Mouse (Mus musculus): ENCODE measurements at regions not wholly inside any gene's neighbourhood (a gene's known extent, or its start where the extent isn't known, plus 50 kb on each side); places are given as distances from the start of the nearest gene placed in this dataset.
"Not testable (repeated sequence)": the region's sequence is repeated elsewhere in the genome, so short reads cannot be mapped to it uniquely, and the experiment has no call there.

GRCm38 (mm10) chr8:20285523-20285922, 77.5 kb downstream of the Gm15319 start:
- not testable (repeated sequence) for H3K9ac ChIP-seq; ATAC-seq (replicated peaks; ENCODE audit: low FRiP score); H3K4me2 ChIP-seq; H3K4me3 ChIP-seq (replicated peaks); H3K4me1 ChIP-seq; H3K9me3 ChIP-seq (replicated peaks); H3K27ac ChIP-seq; H3K27me3 ChIP-seq; H3K36me3 ChIP-seq
- WGBS, result 88% methylated on average over 3 of the region's 3 CpGs

DNA sequence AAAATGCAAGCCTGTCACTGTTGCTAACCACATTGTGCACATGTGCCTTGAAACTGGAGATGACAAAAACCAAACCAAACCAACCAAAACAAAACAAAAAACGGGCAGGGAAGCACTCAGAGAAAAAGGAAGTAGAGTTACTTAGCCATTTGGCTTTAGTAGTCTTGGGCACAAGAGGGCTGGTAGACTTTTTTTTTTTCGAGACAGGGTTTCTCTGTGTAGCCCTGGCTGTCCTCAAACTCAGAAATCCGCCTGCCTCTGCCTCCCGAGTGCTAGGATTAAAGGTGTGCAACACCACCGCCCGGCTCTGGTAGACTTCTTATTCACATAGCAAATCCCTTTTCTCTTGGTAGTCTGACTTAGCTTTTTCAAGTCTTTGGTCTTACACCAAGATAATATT, 78.2 kb downstream of the Gm15319 start:
- not testable (repeated sequence) for H3K27me3 ChIP-seq; H3K36me3 ChIP-seq; H3K9me3 ChIP-seq (replicated peaks); H3K4me3 ChIP-seq (replicated peaks); H3K27ac ChIP-seq; H3K4me1 ChIP-seq; ATAC-seq (replicated peaks; ENCODE audit: low FRiP score); H3K9ac ChIP-seq; H3K4me2 ChIP-seq
- WGBS, result 81% methylated on average over 6 of the region's 6 CpGs

GRCm38 (mm10) chr8:20283141-20283540, 79.9 kb downstream of the Gm15319 start:
- ATAC-seq (replicated peaks; ENCODE audit: low FRiP score); H3K27me3 ChIP-seq; H3K4me3 ChIP-seq (replicated peaks); H3K4me2 ChIP-seq; H3K27ac ChIP-seq; H3K9ac ChIP-seq; H3K9me3 ChIP-seq (replicated peaks); H3K4me1 ChIP-seq; H3K36me3 ChIP-seq: not testable (repeated sequence)
- WGBS, result 100% methylated on average over 1 of the region's 3 CpGs

DNA sequence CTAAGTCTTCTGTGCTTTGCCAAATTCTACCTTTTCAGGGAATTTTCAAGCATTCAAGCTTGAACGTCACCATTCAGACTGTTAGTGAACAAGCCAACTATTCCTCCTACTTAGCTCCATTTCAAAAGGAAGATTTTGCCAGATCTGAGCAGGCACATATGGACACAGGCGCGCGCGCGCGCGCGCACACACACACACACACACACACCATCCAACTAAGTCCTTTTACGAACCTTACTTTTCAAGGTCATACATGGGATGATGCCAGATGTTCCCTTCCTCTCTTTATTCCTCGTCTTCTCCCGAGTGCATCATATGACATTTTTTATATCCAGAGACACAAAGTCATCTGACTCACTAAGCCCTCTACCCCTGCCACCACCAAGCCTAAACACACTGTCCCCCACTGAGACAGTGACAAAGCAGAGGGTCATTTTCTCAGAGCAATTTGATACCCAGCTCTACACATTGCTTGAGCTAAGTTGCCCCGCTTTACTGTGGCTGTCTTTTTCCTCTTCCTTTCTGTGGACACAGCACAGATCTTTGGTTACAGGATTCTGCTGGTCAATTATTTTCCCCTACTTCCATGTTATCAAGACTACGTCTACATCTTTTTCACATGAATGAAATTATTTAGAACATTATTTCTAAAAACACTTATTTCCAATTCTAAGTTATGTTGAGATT, 81.7 kb downstream of the Gm15319 start:
- not testable (repeated sequence) for H3K4me2 ChIP-seq; H3K4me3 ChIP-seq (replicated peaks); ATAC-seq (replicated peaks; ENCODE audit: low FRiP score); H3K4me1 ChIP-seq; H3K9me3 ChIP-seq (replicated peaks); H3K27me3 ChIP-seq; H3K27ac ChIP-seq; H3K36me3 ChIP-seq; H3K9ac ChIP-seq
- 95% methylated on average over 14 of the region's 14 CpGs for WGBS

DNA sequence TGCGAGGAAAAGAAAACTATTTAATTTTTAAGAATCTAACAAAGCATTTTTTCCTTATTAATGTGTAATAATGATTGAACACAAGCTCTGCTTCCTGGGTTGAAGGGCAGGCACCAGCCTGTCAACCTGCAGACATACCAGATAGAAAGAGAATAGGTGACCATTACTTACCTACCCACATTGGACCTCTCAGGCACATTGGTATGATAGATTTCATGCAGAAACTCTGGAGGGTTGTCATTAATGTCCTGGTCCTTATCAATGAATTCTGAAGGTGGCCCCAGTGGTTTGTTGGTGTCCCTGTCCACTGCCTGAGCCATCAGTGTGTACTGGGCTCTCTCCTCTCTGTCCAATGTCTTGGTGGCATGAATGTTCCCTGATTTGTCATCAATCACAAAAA, 85.3 kb downstream of the Gm15319 start:
- not testable (repeated sequence) for H3K9me3 ChIP-seq (replicated peaks); H3K36me3 ChIP-seq; H3K9ac ChIP-seq; ATAC-seq (replicated peaks; ENCODE audit: low FRiP score); H3K4me1 ChIP-seq; H3K27ac ChIP-seq; H3K4me3 ChIP-seq (replicated peaks); H3K4me2 ChIP-seq; H3K27me3 ChIP-seq
- 100% methylated on average over 1 of the region's 1 CpGs for WGBS

DNA sequence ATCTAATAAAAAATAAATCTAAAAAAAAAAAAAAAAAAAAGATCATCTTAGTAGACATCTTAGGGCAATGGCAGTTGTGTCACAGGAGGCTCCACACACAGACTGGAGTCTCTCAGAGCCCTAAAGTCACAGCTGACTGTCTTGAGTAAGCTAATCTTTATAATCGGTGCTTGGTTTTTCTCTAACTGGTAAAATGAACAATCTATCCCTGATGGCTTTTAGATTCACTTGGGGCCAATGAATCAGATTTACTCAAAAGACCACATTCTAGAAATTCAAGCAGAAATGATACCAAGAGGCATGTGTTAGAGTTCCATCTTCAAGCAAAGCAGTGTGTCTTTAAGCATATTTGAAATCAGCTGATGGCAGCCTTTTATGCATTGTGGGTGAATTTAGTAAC, 86.3 kb downstream of the Gm15319 start:
- H3K4me3 ChIP-seq (replicated peaks); H3K4me2 ChIP-seq; H3K27me3 ChIP-seq; H3K27ac ChIP-seq; H3K4me1 ChIP-seq; H3K9me3 ChIP-seq (replicated peaks); ATAC-seq (replicated peaks; ENCODE audit: low FRiP score); H3K36me3 ChIP-seq; H3K9ac ChIP-seq: not testable (repeated sequence)
- WGBS, result 89% methylated on average over 1 of the region's 1 CpGs

DNA sequence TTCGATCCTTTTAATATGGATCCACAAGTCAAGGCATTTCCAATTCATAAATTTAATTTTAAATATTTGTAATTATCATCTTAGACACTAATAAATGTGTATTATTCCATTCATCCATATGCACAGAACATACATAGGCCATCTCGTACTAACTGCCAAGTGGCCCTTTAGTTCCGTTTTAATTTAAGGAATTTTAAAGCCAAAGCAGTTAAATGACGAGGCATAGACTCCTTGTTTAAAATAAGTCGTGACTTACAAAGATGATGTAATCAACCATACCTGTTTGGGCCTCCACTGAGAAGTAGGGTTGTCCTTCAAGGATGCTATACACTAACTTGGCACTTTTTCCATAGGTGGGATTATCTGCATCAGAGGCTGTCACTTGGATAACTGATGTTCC, 89.2 kb downstream of the Gm15319 start:
- H3K4me1 ChIP-seq; H3K4me3 ChIP-seq (replicated peaks); H3K36me3 ChIP-seq; ATAC-seq (replicated peaks; ENCODE audit: low FRiP score); H3K9ac ChIP-seq; H3K9me3 ChIP-seq (replicated peaks); H3K27me3 ChIP-seq; H3K27ac ChIP-seq; H3K4me2 ChIP-seq: not testable (repeated sequence)
- WGBS, result 84% methylated on average over 4 of the region's 5 CpGs

- not testable (repeated sequence) for ATAC-seq (replicated peaks; ENCODE audit: low FRiP score)
Measured at GRCm38 (mm10) chr8:20267520-20268127, 95.4 kb downstream of the Gm15319 start.

DNA sequence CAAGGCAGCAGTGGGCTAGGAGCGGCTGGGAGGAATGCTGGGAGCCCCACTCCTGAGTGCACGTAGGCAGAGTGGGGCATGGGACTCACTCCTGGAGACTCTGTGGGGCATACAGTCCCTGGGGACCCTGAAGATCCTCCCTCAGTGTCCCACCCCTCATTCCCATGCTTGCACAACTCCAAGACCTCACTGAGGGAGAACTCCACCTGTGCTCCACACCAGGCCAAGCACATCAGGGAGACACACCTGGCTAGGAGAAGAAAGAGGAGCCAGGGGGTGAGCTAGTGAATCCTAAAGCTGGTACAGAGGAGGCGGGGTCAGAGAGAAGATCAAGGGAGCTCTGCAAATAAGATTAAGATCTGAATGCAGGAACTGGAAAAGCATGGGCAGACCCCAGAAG, 96.2 kb downstream of the Gm15319 start:
- H3K4me2 ChIP-seq; H3K27ac ChIP-seq; H3K27me3 ChIP-seq; H3K4me1 ChIP-seq; H3K36me3 ChIP-seq; H3K9me3 ChIP-seq (replicated peaks); H3K9ac ChIP-seq; H3K4me3 ChIP-seq (replicated peaks); ATAC-seq (replicated peaks; ENCODE audit: low FRiP score): not testable (repeated sequence)
- WGBS, result 79% methylated on average over 3 of the region's 3 CpGs

More at GRCm38 (mm10) chr8:20267520-20268127, 95.4 kb downstream of the Gm15319 start:
- 86% methylated on average over 14 of the region's 14 CpGs for WGBS
- not testable (repeated sequence) for H3K4me2 ChIP-seq; H3K9me3 ChIP-seq (replicated peaks); H3K27me3 ChIP-seq; H3K36me3 ChIP-seq; H3K9ac ChIP-seq; H3K4me1 ChIP-seq; H3K27ac ChIP-seq; H3K4me3 ChIP-seq (replicated peaks)

DNA sequence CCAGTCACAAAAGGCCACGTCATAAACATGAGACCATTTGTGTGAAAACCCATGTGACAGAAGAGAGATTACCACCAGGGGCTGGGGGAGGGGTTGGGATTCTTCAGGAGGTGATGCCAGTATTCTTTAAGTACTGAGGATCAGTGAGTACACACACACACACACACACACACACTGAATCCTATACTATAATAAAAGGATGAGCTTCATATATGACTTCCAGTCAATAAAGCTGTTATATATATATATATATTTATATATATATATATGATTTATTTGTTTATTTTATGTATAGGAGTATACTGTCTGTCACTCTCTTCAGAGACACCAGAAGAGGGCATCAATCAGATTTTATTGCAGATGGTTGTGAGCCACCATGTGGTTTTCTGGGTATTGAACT, 98.4 kb downstream of the Gm15319 start:
- not testable (repeated sequence) for H3K27ac ChIP-seq; H3K4me1 ChIP-seq; H3K27me3 ChIP-seq; H3K4me2 ChIP-seq; H3K4me3 ChIP-seq (replicated peaks); H3K9ac ChIP-seq; H3K36me3 ChIP-seq; H3K9me3 ChIP-seq (replicated peaks); ATAC-seq (replicated peaks; ENCODE audit: low FRiP score)
- WGBS, result 72% methylated on average over 1 of the region's 1 CpGs

DNA sequence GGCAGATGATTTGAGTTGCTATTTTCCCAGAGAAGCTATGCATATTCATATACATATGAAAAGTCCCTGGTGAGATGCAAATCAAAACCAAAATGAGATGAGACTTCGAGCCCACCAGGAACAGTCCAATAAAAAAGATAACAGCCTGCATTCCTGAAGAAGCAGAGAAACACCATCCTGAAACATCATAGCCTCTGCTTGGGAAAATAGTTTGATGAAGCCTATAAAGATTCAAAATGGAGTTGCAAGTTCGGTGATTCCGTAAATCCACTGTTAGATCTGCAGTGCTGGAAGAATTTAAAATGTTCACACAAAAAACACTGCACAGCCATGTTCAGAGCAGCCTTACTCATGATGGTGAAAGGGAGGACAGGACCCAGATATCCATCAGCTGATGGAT, 98.9 kb downstream of the Gm15319 start:
- WGBS, result 83% methylated on average over 3 of the region's 3 CpGs
- H3K27ac ChIP-seq; ATAC-seq (replicated peaks; ENCODE audit: low FRiP score); H3K4me2 ChIP-seq; H3K9ac ChIP-seq; H3K4me3 ChIP-seq (replicated peaks); H3K27me3 ChIP-seq; H3K36me3 ChIP-seq; H3K4me1 ChIP-seq; H3K9me3 ChIP-seq (replicated peaks): not testable (repeated sequence)

GRCm38 (mm10) chr8:20262847-20263570, 100.0 kb downstream of the Gm15319 start:
- not testable (repeated sequence) for H3K4me1 ChIP-seq; H3K36me3 ChIP-seq; H3K9me3 ChIP-seq (replicated peaks); H3K4me2 ChIP-seq; H3K9ac ChIP-seq; H3K4me3 ChIP-seq (replicated peaks); H3K27ac ChIP-seq; H3K27me3 ChIP-seq; ATAC-seq (replicated peaks; ENCODE audit: low FRiP score)
- 82% methylated on average over 6 of the region's 7 CpGs for WGBS
